Mouse (Mus musculus) stomach, postnatal 0 days (tissue): ENCODE results near the gene Rbm4b. TPM values are rescaled to one million over a fixed set of nuclear protein-coding genes. Genes with fewer than 3 reads are reported as not detected.

ENCODE experiments used
- ATAC-seq: fragments of 200-750 bp; cut with Nextera tagmentation; 2 replicates; pipeline ENCODE4 v1.8.0; 2017; ENCODE audit not compliant: low FRiP score, low TSS enrichment
- DNase-seq: peaks from one replicate; pipeline ENCODE4 v3.0.0-alpha.2; 2016; ENCODE audit warnings: low spot score
- H3K27ac ChIP-seq: fragments of 300-500 bp; sonication (generic); replicated peaks from 2 replicates; pipeline ENCODE4 v1.5.1; 2014; ENCODE audit warnings: mild to moderate bottlenecking, control low read depth
- H3K27me3 ChIP-seq: fragments of 300-500 bp; sonication (generic); 2 replicates; pipeline ENCODE4 v1.6.1; 2014; ENCODE audit warnings: low read length; ENCODE audit not compliant: control insufficient read depth, insufficient read depth
- H3K36me3 ChIP-seq: fragments of 300-500 bp; sonication (generic); 2 replicates; pipeline ENCODE4 v1.6.1; 2014; ENCODE audit warnings: low read length, mixed read lengths; ENCODE audit not compliant: control insufficient read depth, insufficient read depth
- H3K4me1 ChIP-seq: fragments of 300-500 bp; sonication (generic); replicated peaks from 2 replicates; pipeline ENCODE4 v1.6.1; 2014; ENCODE audit warnings: antibody characterized with exemption; ENCODE audit not compliant: control insufficient read depth, insufficient read depth
- H3K4me2 ChIP-seq: fragments of 300-500 bp; sonication (generic); replicated peaks from 2 replicates; pipeline ENCODE4 v1.6.1; 2014; ENCODE audit warnings: low read depth, mild to moderate bottlenecking, control low read depth, moderate library complexity
- H3K4me3 ChIP-seq: fragments of 300-500 bp; sonication (generic); 2 replicates; pipeline ENCODE4 v1.5.1; 2014; ENCODE audit warnings: low read depth, low read length, control low read depth
- H3K9ac ChIP-seq: fragments of 300-500 bp; sonication (generic); 2 replicates; pipeline ENCODE4 v1.6.1; 2014; ENCODE audit warnings: mild to moderate bottlenecking, low read length, control low read depth, mixed read lengths
- H3K9me3 ChIP-seq: fragments of 300-500 bp; sonication (generic); 2 replicates; pipeline ENCODE4 v1.6.1; 2016; ENCODE audit warnings: low read length; ENCODE audit not compliant: control insufficient read depth
- CTCF ChIP-seq: IDR thresholded peaks from 2 replicates; pipeline ENCODE4 v1.5.1; 2016; ENCODE audit warnings: antibody characterized with exemption, low read depth, mild to moderate bottlenecking, moderate library complexity
- EP300 ChIP-seq: optimal IDR thresholded peaks from 2 replicates; pipeline ENCODE3; 2016; ENCODE audit warnings: antibody characterized with exemption
- WGBS: fragments of 180-500 bp; shearing (Covaris S2); extraction: QIAGEN DNeasy Blood & Tissue Kit; methylation state at CpG from one replicate; pipeline ENCODE4 v1.1.7; 2014; 5-methylcytosine and 5-hydroxymethylcytosine counted together
- polyA plus RNA-seq: library from polyadenylated mRNA; unstranded; fragments of >200 nt; fragmentation: Nextera tagmentation; extraction: Ambion mirVana; gene quantifications from 2 replicates; pipeline ENCODE4 v1.2.1, GENCODE M21; 2015

Gene Rbm4b
- polyA plus RNA-seq, 1 experiment from 2014 or later, result 17.6 TPM

DNA sequence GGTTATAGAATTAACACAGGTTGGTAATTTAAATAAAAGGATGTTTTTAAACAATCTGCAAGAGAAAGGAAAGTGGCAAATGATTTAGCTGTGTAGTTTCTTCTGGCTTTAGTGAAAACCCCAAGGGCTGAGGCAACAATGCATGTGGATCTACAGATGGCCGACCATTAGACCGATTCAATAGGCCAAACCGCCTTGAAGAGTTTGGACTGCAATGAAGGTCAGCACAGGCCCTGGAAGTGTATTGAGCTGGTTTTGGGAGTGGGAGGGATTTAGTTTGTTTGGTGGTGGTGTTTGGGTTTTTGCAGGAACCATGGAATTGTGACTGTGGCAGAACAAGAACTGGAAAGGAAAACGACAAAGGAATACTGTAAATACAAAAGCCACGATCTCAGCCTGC is 42.8 kb downstream of the Rbm4b start:
- Histone ChIP-seq H3K9ac (no peak overlapping the region), H3K9me3 (no peaks in the 10 kb centered on the region), H3K27me3 (no peaks in the 10 kb centered on the region), H3K4me1 (no peaks in the 10 kb centered on the region), H3K4me3 (no peak overlapping the region), H3K27ac (no peak overlapping the region), H3K4me2 (no peak overlapping the region), H3K36me3 (peaks cover 31% of the 10 kb centered on the region)
- no peak for ATAC-seq
- no peak for DNase-seq
- 93% methylated on average over 5 of the region's 5 CpGs for WGBS
- TF ChIP-seq CTCF, result no peak

- DNase-seq (no peak), ATAC-seq (no peak)
- H3K36me3 ChIP-seq, result peaks cover 31% of the 10 kb centered on the region
- no peak overlapping the region for H3K4me2 ChIP-seq
- no peak for TF ChIP-seq CTCF
- TF ChIP-seq EP300, result no peak
- no peaks in the 10 kb centered on the region for H3K9me3 ChIP-seq
- no peaks in the 10 kb centered on the region for H3K4me1 ChIP-seq
- no peak overlapping the region for H3K27ac ChIP-seq
- 98% methylated on average over 7 of the region's 7 CpGs for WGBS
- no peak overlapping the region for H3K4me3 ChIP-seq
- H3K27me3 ChIP-seq, result no peaks in the 10 kb centered on the region
- H3K9ac ChIP-seq, result no peak overlapping the region
Observed at GRCm38 (mm10) chr19:4802691-4803091, 46.4 kb downstream of the Rbm4b start.

GRCm38 (mm10) chr19:4803283-4803682 is 47.0 kb downstream of the Rbm4b start:
- H3K9me3 ChIP-seq, result no peaks in the 10 kb centered on the region
- no peak overlapping the region for H3K4me3 ChIP-seq
- H3K36me3 ChIP-seq, result peaks cover 31% of the 10 kb centered on the region
- H3K4me1 ChIP-seq, result no peaks in the 10 kb centered on the region; the same call in 1 of the 2 replicates
- no peak overlapping the region for H3K27ac ChIP-seq
- H3K27me3 ChIP-seq, result no peaks in the 10 kb centered on the region
- H3K9ac ChIP-seq, result no peak overlapping the region
- peak; percentile 58; the same call in 1 of the 2 replicates for ATAC-seq
- H3K4me2 ChIP-seq, result no peak overlapping the region
- no peak for DNase-seq
- TF ChIP-seq CTCF (no peak), EP300 (no peak)
- 70% methylated on average over 10 of the region's 10 CpGs for WGBS

- H3K9ac ChIP-seq, result peak overlapping the region; percentile 85
- DNase-seq, result no peak
- TF ChIP-seq CTCF (no peak), EP300 (no peak)
- no peaks in the 10 kb centered on the region for H3K9me3 ChIP-seq
- peak overlapping the region; percentile 97 for H3K27ac ChIP-seq
- H3K27me3 ChIP-seq, result no peaks in the 10 kb centered on the region
- no peaks in the 10 kb centered on the region; the same call in 1 of the 2 replicates for H3K4me1 ChIP-seq
- peak overlapping the region; percentile 85 for H3K4me2 ChIP-seq
- no peak for ATAC-seq
- peak overlapping the region; percentile 80 for H3K4me3 ChIP-seq
- no peaks in the 10 kb centered on the region for H3K36me3 ChIP-seq
- WGBS, result under 1% methylated on average over 14 of the region's 14 CpGs
Observed at GRCm38 (mm10) chr19:4810309-4810708, 54.0 kb downstream of the Rbm4b start.

GRCm38 (mm10) chr19:4810746-4811062 is 54.4 kb downstream of the Rbm4b start:
- under 1% methylated on average over 16 of the region's 17 CpGs for WGBS
- ATAC-seq (no peak), DNase-seq (no peak)
- Histone ChIP-seq H3K4me3 (peak overlapping the region; percentile 80), H3K27ac (peak overlapping the region; percentile 97), H3K9ac (peak overlapping the region; percentile 85), H3K36me3 (no peaks in the 10 kb centered on the region), H3K4me1 (no peaks in the 10 kb centered on the region; the same call in 1 of the 2 replicates), H3K4me2 (peak overlapping the region; percentile 85), H3K9me3 (no peaks in the 10 kb centered on the region), H3K27me3 (no peaks in the 10 kb centered on the region)
- TF ChIP-seq EP300, result no peak
- TF ChIP-seq CTCF, result no peak

DNA sequence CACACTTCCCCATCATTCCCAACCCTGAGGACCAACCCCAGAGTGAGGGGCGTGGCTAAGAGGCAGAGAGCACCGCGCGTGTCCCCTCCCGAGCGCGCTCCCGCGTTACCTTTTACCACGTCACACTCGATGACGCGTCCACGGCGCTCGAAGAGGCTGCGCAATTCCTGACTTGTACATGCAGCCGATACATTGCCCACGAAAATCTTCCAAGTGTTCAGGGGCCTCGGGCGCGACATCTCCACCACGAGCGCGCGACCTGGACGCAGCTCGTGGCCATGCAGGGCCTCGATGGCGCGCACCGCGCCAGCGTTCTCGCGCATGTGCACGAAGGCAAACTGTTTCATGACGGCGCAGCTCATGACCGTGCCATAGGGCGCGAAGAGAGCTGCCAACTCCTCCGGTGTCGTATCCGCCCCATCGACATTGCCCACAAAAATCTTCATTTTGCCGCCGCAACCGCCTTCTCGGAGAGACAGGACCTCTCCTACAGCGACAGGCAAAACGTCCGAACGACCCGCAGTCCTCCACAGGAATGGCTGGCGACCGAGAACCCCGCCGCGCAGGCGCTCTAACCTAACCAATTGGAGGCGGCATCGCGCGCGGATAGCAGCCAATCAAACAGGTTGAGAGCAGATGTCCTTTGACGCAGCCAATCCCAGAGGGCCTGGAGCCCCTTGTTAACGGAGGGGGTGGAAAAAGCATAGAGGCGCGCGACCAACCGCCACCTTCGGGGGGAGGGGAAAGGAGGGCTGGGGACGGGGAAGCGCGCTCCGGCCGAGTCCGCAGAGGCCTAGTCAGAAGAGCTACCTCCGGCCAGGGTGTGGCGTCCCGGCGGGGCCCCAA is 55.0 kb downstream of the Rbm4b start, which contains the start of the genes Gm21992 and Rbm14:
TSS of gene Gm21992 (minus strand) at position 550 of the 846 bp plus-strand sequence.
TSS of gene Rbm14 (minus strand) at position 572 of the 846 bp plus-strand sequence.
- TF ChIP-seq EP300 (no peak), CTCF (peak; percentile 15; the same call in 1 of the 2 replicates)
- WGBS, result under 1% methylated on average over 83 of the region's 83 CpGs
- H3K9me3 ChIP-seq, result no peaks in the 10 kb centered on the region

More for the DNA sequence above, 55.0 kb downstream of the Rbm4b start, which contains the start of the genes Gm21992 and Rbm14:
- H3K9ac ChIP-seq, result peak within 1 kb of the TSS; percentile 85
- no peaks in the 10 kb centered on the region for H3K27me3 ChIP-seq
- H3K4me2 ChIP-seq, result peak within 1 kb of the TSS; percentile 85
- H3K4me3 ChIP-seq, result peak within 1 kb of the TSS; percentile 80
- ATAC-seq (peak; percentile 98), DNase-seq (peak; percentile 98)
- no peaks in the 10 kb centered on the region for H3K36me3 ChIP-seq
- H3K27ac ChIP-seq, result peak within 1 kb of the TSS; percentile 97
- no peaks in the 10 kb centered on the region; the same call in 1 of the 2 replicates for H3K4me1 ChIP-seq
